Mouse (Mus musculus): ENCODE results near the gene Dlx3.

Dlx3 gene

DNA sequence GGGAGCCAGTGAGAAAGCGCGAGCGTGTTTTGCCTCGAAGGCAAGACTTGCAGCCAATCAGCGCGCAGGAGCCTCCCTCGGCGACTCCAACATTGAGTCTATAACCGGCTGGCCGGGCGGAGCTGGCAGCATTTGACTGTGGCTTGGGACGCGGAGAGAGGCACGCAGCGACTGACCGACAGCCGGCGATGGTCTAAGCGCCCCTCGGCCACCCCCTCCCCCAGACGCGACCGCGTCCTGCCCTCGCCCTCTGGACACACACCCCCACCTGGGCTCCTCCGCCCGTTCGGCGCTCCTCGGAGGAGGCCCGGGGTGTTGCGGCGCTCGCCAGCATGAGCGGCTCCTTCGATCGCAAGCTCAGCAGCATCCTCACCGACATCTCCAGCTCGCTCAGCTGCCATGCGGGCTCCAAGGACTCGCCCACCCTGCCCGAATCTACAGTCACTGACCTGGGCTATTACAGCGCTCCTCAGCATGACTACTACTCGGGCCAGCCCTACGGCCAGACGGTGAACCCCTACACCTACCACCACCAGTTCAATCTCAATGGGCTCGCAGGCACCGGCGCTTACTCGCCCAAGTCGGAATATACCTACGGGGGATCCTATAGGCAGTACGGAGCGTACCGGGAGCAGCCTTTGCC is at the start of gene Dlx3:
Gene Dlx3 (plus strand): TSS at position 130 of the 643 bp plus-strand sequence.
- DNase-seq (ENCODE audit: low read depth) = no peak

GRCm38 (mm10) chr11:95070140-95071107 is 49.5 kb upstream of the Dlx3 start:
- DNase-seq (ENCODE audit: low read depth) = no peak

DNA sequence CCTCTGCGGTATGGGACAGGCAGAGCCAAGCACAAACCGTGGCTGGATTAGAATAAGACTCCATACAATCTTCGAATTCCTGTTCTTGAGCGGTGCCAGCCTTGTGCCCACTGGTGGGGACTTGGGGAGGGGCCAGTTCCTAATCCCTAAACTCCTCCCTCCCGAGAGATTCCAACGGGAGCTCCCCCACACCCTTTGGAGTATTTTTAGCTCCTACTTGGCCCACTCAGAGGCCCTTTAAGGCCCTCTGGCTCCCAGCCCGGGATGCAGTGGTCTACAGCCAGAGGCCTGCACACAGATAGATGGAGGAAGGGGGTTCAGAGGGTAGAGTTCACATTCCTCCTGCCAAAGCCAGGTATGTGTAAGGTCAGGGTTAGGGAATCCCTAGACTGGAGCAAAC is 48.7 kb upstream of the Dlx3 start:
- DNase-seq (ENCODE audit: low read depth) = no peak

GRCm38 (mm10) chr11:95072136-95072535 is 47.8 kb upstream of the Dlx3 start:
- no peak for DNase-seq (ENCODE audit: low read depth)

DNA sequence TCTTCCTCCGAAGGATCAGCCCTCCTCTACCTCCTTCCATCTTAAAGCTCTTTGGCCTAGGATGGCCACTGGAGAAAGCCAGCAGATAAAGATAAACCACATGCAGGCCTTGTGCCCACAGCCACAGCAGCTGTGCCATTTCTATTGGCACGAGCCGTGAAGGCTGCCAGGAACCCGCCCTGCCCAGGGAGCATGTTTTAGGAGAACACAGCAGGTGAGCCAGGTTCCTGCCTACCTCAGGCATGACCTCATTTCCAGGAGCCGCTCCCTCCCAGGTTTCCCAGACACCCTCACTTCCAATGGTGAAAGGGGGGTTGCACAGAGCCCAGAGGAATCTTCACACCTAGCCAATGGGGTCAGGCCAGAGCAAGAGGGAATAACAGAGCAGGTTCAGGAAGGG is 47.1 kb upstream of the Dlx3 start:
- DNase-seq (ENCODE audit: low read depth) = no peak

DNA sequence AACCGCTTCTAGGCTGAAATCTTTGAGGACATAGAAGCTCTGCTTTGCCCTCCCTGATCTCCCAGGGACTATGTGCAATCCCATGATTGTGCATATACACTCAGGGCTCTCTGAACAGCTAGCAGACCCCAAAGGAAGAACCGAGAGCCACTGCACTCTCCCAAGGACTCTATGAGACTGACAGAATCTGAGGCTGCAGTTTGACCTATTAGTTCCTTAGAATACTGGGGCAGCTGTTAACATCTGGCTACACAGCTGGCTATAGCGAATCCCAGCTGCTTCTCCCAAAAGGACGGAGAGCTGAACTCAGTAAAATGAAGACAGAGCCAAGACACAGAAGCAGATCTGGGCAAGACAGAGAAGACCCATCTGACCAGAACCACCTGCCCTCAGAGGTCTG is 46.1 kb upstream of the Dlx3 start:
- no peak for DNase-seq (ENCODE audit: low read depth)

DNA sequence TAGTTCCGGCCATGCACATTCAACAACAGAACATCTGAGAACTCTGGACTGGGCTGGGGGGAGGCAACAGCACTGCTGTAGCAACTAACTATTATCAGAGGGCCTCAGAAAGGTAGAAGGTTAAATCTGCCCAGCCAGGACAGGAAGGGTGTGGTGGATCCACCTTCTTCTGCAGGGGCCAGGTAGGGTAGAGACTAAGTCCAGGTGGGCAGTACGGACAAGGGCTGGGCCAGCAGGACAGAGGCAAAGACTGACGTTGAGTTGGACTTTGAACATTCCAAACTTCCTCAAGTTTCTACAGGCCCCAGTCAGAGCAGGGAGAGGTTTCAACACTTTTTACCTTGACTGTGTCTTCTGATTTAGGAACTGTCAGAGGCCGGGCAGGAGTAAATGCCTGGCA is 45.2 kb upstream of the Dlx3 start:
- no peak for DNase-seq (ENCODE audit: low read depth)

GRCm38 (mm10) chr11:95075197-95076040 is 44.5 kb upstream of the Dlx3 start:
- no peak for DNase-seq (ENCODE audit: low read depth)

DNA sequence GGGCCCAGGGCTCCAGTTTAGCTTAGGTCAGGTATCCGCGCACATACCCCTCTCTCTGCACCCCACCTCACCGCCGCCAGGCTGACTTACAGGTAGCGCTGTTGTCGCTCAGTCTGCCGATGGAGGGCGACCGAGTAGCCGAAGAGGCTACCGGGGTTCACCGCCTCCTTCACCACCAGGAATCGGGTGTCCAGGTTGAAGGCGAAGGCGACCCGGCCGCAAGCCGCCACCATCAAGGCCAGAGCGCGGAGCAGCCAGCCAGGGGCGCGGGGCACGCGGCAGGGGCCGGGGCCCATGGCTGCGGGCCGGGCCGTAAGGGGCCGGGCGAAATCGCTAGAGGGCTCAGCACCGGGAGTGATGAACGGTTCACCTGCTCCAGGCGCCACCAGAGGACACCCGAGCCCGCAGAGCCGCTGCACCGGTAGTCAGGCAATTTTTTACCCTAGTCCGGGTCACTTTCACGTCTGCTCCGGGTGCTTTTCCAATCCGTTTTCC is 43.8 kb upstream of the Dlx3 start:
- DNase-seq (ENCODE audit: low read depth) = no peak

DNA sequence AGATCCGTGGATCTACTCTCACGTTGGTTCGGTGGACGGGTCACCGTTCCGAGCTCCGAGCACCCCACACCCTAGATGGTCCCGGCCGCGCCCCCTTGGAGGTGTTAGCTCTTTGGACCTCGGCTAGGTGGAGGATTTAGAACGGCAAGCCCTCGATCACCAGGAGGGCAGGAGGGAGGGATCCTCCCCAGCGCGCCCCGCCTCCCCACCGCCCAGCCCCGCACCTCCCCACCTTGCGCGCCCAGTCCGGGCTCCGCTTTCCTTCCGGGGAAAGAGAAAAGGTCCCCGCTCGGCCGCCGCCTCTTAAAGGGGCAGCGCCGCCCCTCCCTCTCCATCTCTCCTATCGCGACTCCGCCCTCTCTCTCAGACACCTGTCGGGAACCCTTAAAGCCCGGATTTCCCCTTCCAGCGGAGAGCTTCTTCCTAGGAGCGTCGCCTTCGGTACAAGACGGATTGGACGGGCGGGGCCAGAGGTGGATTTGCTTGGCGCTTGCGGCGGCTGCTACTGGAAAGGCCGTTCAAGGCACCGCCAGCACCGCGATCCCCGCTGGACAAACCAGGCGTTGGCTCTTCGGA is 43.3 kb upstream of the Dlx3 start, which contains the start of gene Itga3:
Gene Itga3 (minus strand): TSS at position 266 of the 576 bp plus-strand sequence.
- no peak for DNase-seq (ENCODE audit: low read depth)

- DNase-seq (ENCODE audit: low read depth) = no peak
Measured at GRCm38 (mm10) chr11:95077956-95078355, 42.0 kb upstream of the Dlx3 start.

GRCm38 (mm10) chr11:95079256-95079875 is 40.6 kb upstream of the Dlx3 start:
- DNase-seq (ENCODE audit: low read depth) = no peak

DNA sequence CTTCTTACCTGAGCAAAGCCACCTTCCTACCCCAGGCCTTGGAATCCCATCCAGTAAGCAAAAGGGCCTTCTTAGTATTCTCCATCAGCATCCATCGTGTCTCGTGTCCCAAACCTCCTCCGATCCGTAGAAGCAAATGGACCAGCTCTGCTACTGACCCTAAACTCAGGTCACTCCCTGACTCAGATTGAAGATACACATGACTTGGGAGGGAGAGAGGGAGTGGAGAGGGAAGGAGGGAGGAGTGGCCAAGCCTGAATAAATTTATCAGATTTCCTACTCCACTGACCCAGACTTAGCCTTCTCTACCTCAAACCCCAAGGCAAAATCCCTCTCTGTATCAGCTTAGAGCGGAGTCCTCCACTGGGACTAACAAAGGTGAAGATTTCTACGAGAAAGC is 39.1 kb upstream of the Dlx3 start:
- no peak for DNase-seq (ENCODE audit: low read depth)

DNA sequence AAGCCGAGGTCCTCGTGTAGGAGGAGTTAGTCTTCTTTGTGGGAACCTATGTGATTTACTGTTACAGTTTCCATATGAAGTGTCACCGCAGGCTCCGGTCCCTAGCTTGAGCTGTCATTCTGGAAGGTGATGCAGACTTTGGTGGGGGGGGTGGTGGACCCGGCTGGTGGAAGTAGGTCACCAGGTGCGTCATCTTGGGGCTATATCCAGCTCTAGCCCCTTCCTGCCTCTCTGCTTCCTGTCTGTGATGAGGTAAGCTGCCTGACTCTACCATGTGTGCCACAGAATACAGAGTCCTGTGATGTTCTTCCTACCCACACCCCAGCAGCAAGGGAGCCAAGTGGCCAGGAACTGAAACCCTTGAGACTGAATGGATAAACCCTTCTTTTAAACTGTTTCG is 37.0 kb upstream of the Dlx3 start:
- DNase-seq (ENCODE audit: low read depth) = no peak

DNA sequence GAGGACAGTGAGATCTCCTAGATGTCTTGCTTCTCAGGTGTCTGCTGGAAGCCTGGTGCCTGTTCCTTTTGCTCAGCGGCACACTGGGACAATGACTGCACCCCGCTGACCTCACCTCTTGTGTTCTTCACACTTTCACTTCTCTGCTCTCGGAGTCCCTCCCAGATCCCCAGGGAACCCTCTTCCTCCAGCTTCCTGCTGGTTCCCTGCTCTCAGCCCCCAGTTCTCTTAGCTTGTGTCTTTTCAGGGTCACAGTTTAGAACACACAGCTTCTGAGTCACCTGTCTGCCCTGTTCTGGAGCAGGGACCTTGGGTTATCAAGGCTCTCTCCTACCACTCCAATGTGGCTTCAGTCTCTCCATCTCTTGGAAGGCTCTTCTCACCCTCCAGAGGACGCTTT is 35.7 kb upstream of the Dlx3 start:
- no peak for DNase-seq (ENCODE audit: low read depth)

GRCm38 (mm10) chr11:95084811-95085382 is 35.0 kb upstream of the Dlx3 start:
- DNase-seq (ENCODE audit: low read depth) = no peak

DNA sequence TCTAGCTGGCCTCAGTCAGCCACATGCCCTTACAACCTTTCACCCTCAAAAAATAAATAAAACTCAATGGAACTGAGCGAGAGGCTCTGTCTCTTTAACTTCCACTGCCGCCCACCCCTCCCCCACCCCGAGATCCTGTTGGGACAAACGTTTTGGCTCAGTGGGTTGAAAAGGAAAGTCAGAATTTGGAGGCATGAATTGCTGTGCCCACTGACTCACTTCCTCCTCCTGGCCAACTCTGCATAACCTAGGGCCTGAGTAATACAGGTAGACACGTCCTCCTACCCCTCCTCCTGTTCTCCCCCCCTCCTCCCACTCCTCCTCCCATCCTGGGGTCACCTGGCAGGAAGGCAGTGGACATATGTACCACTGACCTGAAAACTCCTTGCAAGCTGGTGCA is 34.2 kb upstream of the Dlx3 start:
- DNase-seq (ENCODE audit: low read depth) = no peak

DNA sequence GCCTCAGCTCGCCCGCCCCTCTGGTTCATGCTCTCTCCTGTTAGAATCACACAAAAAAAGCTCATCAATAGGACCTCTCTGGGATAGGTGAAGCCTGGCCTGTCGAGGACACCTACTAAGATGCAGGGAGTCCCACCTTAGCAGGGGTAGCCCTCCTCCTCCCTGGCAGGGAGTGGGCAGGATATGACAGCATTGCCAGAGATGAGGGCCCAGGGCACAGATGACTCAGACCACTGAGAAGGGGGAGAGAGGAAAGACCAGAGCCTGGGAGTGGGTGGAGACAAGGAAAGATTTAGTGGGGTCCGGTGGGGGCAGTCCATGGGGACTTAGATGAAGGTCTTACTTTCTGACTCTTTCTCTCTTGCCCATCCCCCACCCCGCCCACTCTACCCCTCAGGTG is 33.7 kb upstream of the Dlx3 start:
- no peak for DNase-seq (ENCODE audit: low read depth)

DNA sequence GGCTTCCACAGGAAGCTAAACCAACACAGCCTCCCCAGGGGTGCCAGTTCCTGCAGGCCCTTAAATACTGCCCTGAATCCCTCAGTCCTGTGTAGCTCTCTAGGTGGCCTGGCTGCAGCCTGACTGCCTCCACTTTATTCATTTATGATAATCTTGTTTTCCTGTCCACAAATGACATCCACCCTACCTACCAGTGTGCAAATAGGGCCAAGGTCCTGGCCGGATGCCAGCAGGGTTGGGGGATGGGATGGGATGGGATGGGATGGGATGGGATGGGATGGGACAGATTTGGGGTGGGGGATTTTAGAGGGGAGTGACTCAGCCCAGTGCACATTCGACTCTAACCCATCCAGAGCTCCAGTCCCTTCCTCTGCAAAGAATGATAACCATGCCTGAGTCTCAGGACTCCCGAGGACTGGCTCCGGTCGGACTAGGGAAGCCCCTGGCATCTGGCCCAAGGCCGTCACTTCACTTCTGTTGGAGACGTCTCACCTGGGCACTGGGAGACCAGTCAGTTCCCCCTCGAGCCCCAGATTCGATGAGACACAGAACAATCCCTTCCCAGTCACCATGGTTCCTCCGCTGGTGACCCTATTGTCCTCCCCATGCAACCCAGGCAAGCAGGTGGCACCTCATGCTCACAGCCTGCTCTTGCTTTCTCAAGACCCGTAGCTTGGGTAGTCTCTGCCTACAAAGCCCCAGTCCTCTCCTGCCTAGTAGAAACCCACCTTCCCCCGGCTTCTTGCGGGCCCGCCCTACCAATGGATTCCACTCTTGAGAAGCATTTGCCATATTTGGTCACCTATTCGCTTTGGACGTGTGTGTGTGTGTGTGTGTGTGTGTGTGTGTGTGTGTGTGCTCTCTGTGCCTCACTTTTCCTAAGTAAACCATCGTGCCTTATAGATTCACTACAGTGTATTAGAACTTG is 32.4 kb upstream of the Dlx3 start:
- no peak for DNase-seq (ENCODE audit: low read depth)

DNA sequence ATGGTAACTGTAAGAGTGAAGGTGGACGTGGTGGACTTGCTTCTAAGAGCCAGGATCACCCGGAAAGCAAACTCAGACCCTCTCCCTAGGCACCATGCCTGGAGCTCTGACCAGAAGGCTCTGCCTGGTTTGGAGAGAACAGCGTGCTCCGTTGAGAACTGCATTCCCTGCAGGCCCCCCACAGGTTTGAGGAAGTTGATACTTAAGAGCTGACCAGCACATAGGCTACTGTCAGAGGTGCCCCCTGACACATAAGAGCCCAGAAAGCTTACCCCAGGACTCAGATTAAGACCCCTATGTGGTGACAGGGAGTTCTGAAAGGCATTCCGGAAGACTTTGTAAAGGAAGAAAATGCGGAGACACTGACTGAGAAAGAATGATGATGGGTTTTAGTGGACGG is 31.6 kb upstream of the Dlx3 start:
- no peak for DNase-seq (ENCODE audit: low read depth)
